Mouse (Mus musculus) bone marrow macrophage, adult 2 months (primary cell): ENCODE measurements around the gene Rbks.

Experiments used
- CTCF ChIP-seq: IDR thresholded peaks from 2 replicates; pipeline ENCODE4 v1.5.1; 2012; ENCODE audit warnings: low read depth, mild to moderate bottlenecking, low read length, moderate library complexity
- POLR2A ChIP-seq: IDR thresholded peaks from 2 replicates; pipeline ENCODE4 v1.6.1; 2012; ENCODE audit warnings: mild to moderate bottlenecking, low read depth, low read length, borderline replicate concordance

GRCm38 (mm10) chr5:31678000-31678399, 19.4 kb downstream of the Rbks start:
- no peak for TF ChIP-seq CTCF
- TF ChIP-seq POLR2A, result no peak
